ENCODE assay signal across 10 mouse cellular contexts in genomic region chr2:148706409-148707201, GRCm38 (mm10). TPM values are rescaled to one million over a fixed set of nuclear protein-coding genes. Genes with fewer than 3 reads are reported as not detected.
DNase-seq lines count a peak whose midpoint lies in the region; ATAC-seq and TF ChIP-seq lines count a peak whose summit lies in the region.
"Had no signal": no experiment of that assay in that cellular context is flagged by ENCODE, and none has a peak within 500 bp of the region (broad histone marks: within the 10 kb centered on the region; RNA-seq: fewer than 3 reads in every experiment).

No protein-coding gene starts in this region.

- TF ChIP-seq CTCF in Patski (IDR thresholded peaks at IDR 0.05): peak; percentile 72

- H3K9me3 ChIP-seq in midbrain, embryonic 15.5 days: no peaks in the 10 kb centered on the region
- H3K9me3 ChIP-seq: embryonic facial prominence, embryonic 13.5 days; limb, embryonic 13.5 days had no signal

- DNase-seq in left cerebral cortex, adult 11 months (ENCODE audit: low spot score): peak; percentile 35
- no peak for DNase-seq in left cerebral cortex, postnatal 36 days (ENCODE audit: low spot score in 2 of 2)
- DNase-seq in Patski (ENCODE audit: low read depth, low spot score): no peak
- DNase-seq in T-cell, adult 2 months (ENCODE audit: low spot score): no peak
- DNase-seq in urinary bladder, postnatal 25 days (ENCODE audit: low spot score): no peak
- DNase-seq in right cerebral cortex, postnatal 4 days: no peak

- ATAC-seq in Patski: peak; percentile 65
- peak; percentile 69 to 73; a peak in 3 of 4 replicates for ATAC-seq in hematopoietic stem cell, adult 5-6 weeks (replicated peaks in 1 of 2; ENCODE audit: insufficient read depth in 1 of 2, low FRiP score in 2 of 2, low TSS enrichment in 1 of 2, low read depth in 1 of 2, poor library complexity in 2 of 2, severe bottlenecking in 2 of 2)
- peak; percentile 54 for ATAC-seq in midbrain, embryonic 15.5 days (replicated peaks)

- no peaks in the 10 kb centered on the region for H3K27me3 ChIP-seq in Patski
- H3K27me3 ChIP-seq in midbrain, embryonic 15.5 days (replicated peaks): no peaks in the 10 kb centered on the region
- H3K27me3 ChIP-seq: embryonic facial prominence, embryonic 13.5 days; limb, embryonic 13.5 days had no signal

- peaks cover 12% of the 10 kb centered on the region; the same call in 1 of the 2 replicates for H3K36me3 ChIP-seq in midbrain, embryonic 15.5 days (replicated peaks)

- H3K27ac ChIP-seq in midbrain, embryonic 15.5 days: no peak overlapping the region
- H3K27ac ChIP-seq: embryonic facial prominence, embryonic 13.5 days; limb, embryonic 13.5 days had no signal

- POLR2A ChIA-PET in Patski (lab: Charles Lee): no interaction called here

- intact Hi-C loops in left cerebral cortex, postnatal 36 days (cut with DNase I): no loop called here

- 76% methylated on average over 15 of the region's 15 CpGs for WGBS in midbrain, embryonic 15.5 days

- no peaks in the 10 kb centered on the region for H3K4me1 ChIP-seq in midbrain, embryonic 15.5 days
- H3K4me1 ChIP-seq: embryonic facial prominence, embryonic 13.5 days; limb, embryonic 13.5 days had no signal

- H3K9ac ChIP-seq in midbrain, embryonic 15.5 days: no peak overlapping the region
- H3K9ac ChIP-seq: embryonic facial prominence, embryonic 13.5 days; limb, embryonic 13.5 days had no signal

- no peak overlapping the region for H3K4me3 ChIP-seq in midbrain, embryonic 15.5 days
- H3K4me3 ChIP-seq: embryonic facial prominence, embryonic 13.5 days; limb, embryonic 13.5 days had no signal

- CTCF ChIA-PET in Patski (lab: Charles Lee): interaction anchor here (0.7 to 4.9 kb wide), 19 partner anchors 8 to 195 kb away, joined by 3 to 27 read pairs (median 5); no protein-coding TSS in a partner anchor

- no peak overlapping the region for H3K4me2 ChIP-seq in midbrain, embryonic 15.5 days
- H3K4me2 ChIP-seq: embryonic facial prominence, embryonic 13.5 days; limb, embryonic 13.5 days had no signal

- in situ Hi-C loops in Patski (cut with MboI; ENCODE audit: low pct_unique_long_range_greater_than_20kb): no loop called here

RNA-seq across cellular contexts. Expression of gene Napb, which starts 25.7 kb away (rescaled TPM):
- 100 to 1,000 TPM; 342 to 359 TPM for total RNA-seq in left cerebral cortex, postnatal 36 days (2021)
- 4.3 TPM for polyA plus RNA-seq in Patski (2021)
- 1.4 and 2.9 TPM in 2 replicates for total RNA-seq in hematopoietic stem cell, adult 5-6 weeks (2017)
- polyA plus RNA-seq in midbrain, embryonic 15.5 days (2015; fragmentation: Nextera tagmentation; extraction: Ambion mirVana): 83.2 and 85.2 TPM in 2 replicates

RNA-seq across cellular contexts. Expression of gene Gzf1, which starts 25.8 kb away (rescaled TPM):
- total RNA-seq in left cerebral cortex, postnatal 36 days (2021): 10 to 100 TPM; 27.6 to 28.1 TPM
- polyA plus RNA-seq in Patski (2021): 27.8 TPM
- 17.4 and 22.4 TPM in 2 replicates for total RNA-seq in hematopoietic stem cell, adult 5-6 weeks (2017)
- polyA plus RNA-seq in midbrain, embryonic 15.5 days (2015; fragmentation: Nextera tagmentation; extraction: Ambion mirVana): 14.8 and 15.3 TPM in 2 replicates

RNA-seq across cellular contexts. Expression of gene Nxt1, which starts 34.2 kb away (rescaled TPM):
- 10 to 100 TPM; 11.5 to 11.9 TPM for total RNA-seq in left cerebral cortex, postnatal 36 days (2021)
- polyA plus RNA-seq in Patski (2021): 30.5 TPM
- total RNA-seq in hematopoietic stem cell, adult 5-6 weeks (2017): 21.9 and 39.3 TPM in 2 replicates
- 37.4 and 39.5 TPM in 2 replicates for polyA plus RNA-seq in midbrain, embryonic 15.5 days (2015; fragmentation: Nextera tagmentation; extraction: Ambion mirVana)

RNA-seq across cellular contexts. Expression of gene Cstl1, which starts 43.6 kb away (rescaled TPM):
- 1 to 10 TPM; 1.5 TPM for total RNA-seq in left cerebral cortex, postnatal 36 days (2021)
- polyA plus RNA-seq in Patski (2021): not detected
- not detected in 2 replicates for total RNA-seq in hematopoietic stem cell, adult 5-6 weeks (2017)
- not detected in 2 replicates for polyA plus RNA-seq in midbrain, embryonic 15.5 days (2015; fragmentation: Nextera tagmentation; extraction: Ambion mirVana)
- polyA plus RNA-seq: embryonic facial prominence, embryonic 13.5 days; limb, embryonic 13.5 days had no signal

Comparison
In these comparisons a context has a peak if more than half of its experiments do, and no peak if none do; other contexts are left out.
1. RNA of gene Napb, which starts 25.7 kb away (total RNA-seq): 342 to 359 TPM in left cerebral cortex, postnatal 36 days; 1.4 to 2.9 TPM in hematopoietic stem cell, adult 5-6 weeks; every median in the first group is over 10 times any median in the second.
2. Peak in every context shown above with its lines, with median percentiles within 50 percentile points of each other: ATAC-seq.